Mouse (Mus musculus): ENCODE measurements around the gene Zfp426. TPM values are rescaled to one million over a fixed set of nuclear protein-coding genes. Genes with fewer than 3 reads are reported as not detected.

Zfp426 gene
- polyA plus RNA-seq, 2 experiments, result 3.4 to 7.3 TPM

GRCm38 (mm10) chr9:20466761-20467442 lies 25.6 kb downstream of the Zfp426 start:
- Histone ChIP-seq H3K4me1 (replicated peaks; ENCODE audit: control insufficient read depth in 2 of 2, insufficient read depth in 2 of 2, low read length in 1 of 2) (no peaks in the 10 kb centered on the region), H3K36me3 (replicated peaks; ENCODE audit: control insufficient read depth, insufficient read depth, low read depth) (peaks cover 18% of the 10 kb centered on the region), H3K4me3 (ENCODE audit: insufficient read depth in 1 of 2, low read depth in 2 of 2, low read length in 2 of 2) (no peak overlapping the region), H3K27me3 (ENCODE audit: control insufficient read depth, insufficient read depth, low read length) (peaks cover 3% of the 10 kb centered on the region), H3K27ac (no peak overlapping the region), H3K4me2 (ENCODE audit: low read depth) (no peak overlapping the region), H3K9me3 (ENCODE audit: control insufficient read depth, low read length) (no peaks in the 10 kb centered on the region), H3K9ac (replicated peaks) (no peak overlapping the region)
- 0 out of 2 replicates have a peak, but pooled peaks have one; percentile 39 for ATAC-seq (ENCODE audit: insufficient read depth)
- TF ChIP-seq EP300 (IDR thresholded peaks at IDR 0.05; ENCODE audit: low read depth) (no peak), CTCF (IDR thresholded peaks at IDR 0.05; ENCODE audit: low read depth) (peak; percentile 84)
- peak; percentile 48 to 54 (median 50) for DNase-seq (ENCODE audit: low read depth in 3 of 3, low spot score in 3 of 3)
- WGBS (ENCODE audit: insufficient replicate concordance), result 53% methylated on average over 7 of the region's 7 CpGs

DNA sequence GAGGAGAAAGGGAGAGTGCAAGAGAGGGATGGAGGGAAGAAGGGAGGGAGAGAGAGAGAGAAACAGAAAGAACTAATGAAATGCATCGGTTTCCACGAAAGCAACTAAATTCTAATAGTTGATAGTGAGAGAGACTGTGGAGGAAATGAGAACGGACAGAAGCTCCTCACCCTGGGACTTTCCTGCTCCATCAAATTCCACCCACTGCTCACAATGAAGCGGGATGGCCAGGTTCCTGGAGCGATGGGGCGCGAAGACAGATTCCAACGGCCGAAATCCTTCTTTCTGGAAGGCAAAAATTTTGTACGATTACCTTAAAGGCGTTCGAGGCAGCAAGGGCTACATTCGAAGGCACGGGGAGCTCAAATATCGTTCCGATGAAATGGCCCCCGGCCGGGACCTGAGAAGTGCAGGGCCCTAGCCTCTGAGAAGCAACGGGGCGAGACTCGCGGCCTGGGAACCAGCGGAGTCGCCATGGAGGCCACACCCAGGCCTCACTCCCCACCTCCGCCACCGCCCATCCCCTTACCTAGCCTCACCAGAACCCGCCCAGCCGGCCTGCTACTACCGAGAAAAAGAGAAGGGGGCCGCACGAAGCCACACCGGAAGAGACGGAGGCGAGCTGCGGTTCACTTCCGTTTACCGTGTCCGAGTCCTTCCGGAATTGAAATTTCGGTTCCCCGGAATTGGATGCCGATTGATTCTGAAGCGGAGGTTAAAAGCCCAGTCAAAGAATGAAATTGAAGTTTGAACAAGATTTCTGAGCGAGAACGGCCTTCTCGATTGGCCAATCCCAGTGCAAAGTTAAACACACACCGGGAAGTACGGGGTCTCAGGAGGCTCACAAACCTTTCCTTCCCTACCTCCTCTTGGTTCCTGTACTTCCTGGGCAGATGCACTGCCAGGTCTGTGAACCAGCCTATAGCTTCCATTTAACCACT lies 32.9 kb downstream of the Zfp426 start, which contains the start of gene Zfp26:
Zfp26 (minus strand) TSS at position 786 of the 941 bp plus-strand sequence.
- under 1% methylated on average over 48 of the region's 48 CpGs for WGBS (ENCODE audit: insufficient replicate concordance)
- Histone ChIP-seq H3K36me3 (replicated peaks; ENCODE audit: control insufficient read depth, insufficient read depth, low read depth) (peaks cover 2% of the 10 kb centered on the region), H3K27ac (peak within 1 kb of the TSS; percentile 66), H3K9ac (replicated peaks) (peak within 1 kb of the TSS; percentile 82), H3K27me3 (ENCODE audit: control insufficient read depth, insufficient read depth, low read length) (peaks cover 3% of the 10 kb centered on the region), H3K9me3 (ENCODE audit: control insufficient read depth, low read length) (no peaks in the 10 kb centered on the region), H3K4me1 (replicated peaks; ENCODE audit: control insufficient read depth in 2 of 2, insufficient read depth in 2 of 2, low read length in 1 of 2) (peaks cover 4 to 12% of the 10 kb centered on the region in 2 experiments; a peak in 3 of 4 replicates), H3K4me3 (ENCODE audit: insufficient read depth in 1 of 2, low read depth in 2 of 2, low read length in 2 of 2) (peak within 1 kb of the TSS; percentile 85 to 99), H3K4me2 (ENCODE audit: low read depth) (peak within 1 kb of the TSS; percentile 87)
- ATAC-seq (ENCODE audit: insufficient read depth), result peak; percentile 91
- DNase-seq (ENCODE audit: low read depth in 3 of 3, low spot score in 3 of 3), result peak; percentile 54 to 66 (median 62)
- no peak for TF ChIP-seq CTCF (IDR thresholded peaks at IDR 0.05; ENCODE audit: low read depth)
- no peak for TF ChIP-seq EP300 (IDR thresholded peaks at IDR 0.05; ENCODE audit: low read depth)

DNA sequence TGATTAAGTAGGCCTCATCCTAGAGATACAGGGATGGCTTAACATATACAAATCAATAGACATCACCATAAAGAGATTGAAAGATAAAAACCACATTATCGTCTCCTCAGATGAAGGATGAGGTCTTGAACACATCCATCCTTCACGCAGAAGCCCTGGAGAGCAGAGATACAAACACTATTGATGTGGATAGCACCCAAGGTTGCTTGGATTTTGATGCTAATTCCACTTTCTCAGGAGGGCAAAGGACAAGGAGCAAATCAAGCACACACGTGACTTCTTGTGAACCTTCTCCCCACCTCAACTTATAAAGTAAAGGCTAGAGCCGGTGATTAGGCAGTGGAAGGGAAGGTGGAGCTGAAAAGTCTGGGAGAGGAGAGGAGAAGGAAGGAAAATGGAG lies 38.9 kb downstream of the Zfp426 start:
- Histone ChIP-seq H3K4me2 (ENCODE audit: low read depth) (no peak overlapping the region), H3K27me3 (ENCODE audit: control insufficient read depth, insufficient read depth, low read length) (no peaks in the 10 kb centered on the region), H3K36me3 (replicated peaks; ENCODE audit: control insufficient read depth, insufficient read depth, low read depth) (peaks cover 2% of the 10 kb centered on the region), H3K4me1 (replicated peaks; ENCODE audit: control insufficient read depth in 2 of 2, insufficient read depth in 2 of 2, low read length in 1 of 2) (peaks cover 0 to 2% of the 10 kb centered on the region in 2 experiments; a peak in 2 of 4 replicates), H3K9ac (replicated peaks) (no peak overlapping the region), H3K27ac (no peak overlapping the region), H3K4me3 (ENCODE audit: insufficient read depth in 1 of 2, low read depth in 2 of 2, low read length in 2 of 2) (no peak overlapping the region), H3K9me3 (ENCODE audit: control insufficient read depth, low read length) (no peaks in the 10 kb centered on the region)
- no peak for TF ChIP-seq EP300 (IDR thresholded peaks at IDR 0.05; ENCODE audit: low read depth)
- no peak for TF ChIP-seq CTCF (IDR thresholded peaks at IDR 0.05; ENCODE audit: low read depth)
- ATAC-seq (ENCODE audit: insufficient read depth), result no peak
- 75% methylated on average over 4 of the region's 4 CpGs for WGBS (ENCODE audit: insufficient replicate concordance)
- no peak for DNase-seq (ENCODE audit: low read depth in 3 of 3, low spot score in 3 of 3)

- Histone ChIP-seq H3K27me3 (ENCODE audit: control insufficient read depth, insufficient read depth, low read length) (no peaks in the 10 kb centered on the region), H3K9me3 (ENCODE audit: control insufficient read depth, low read length) (no peaks in the 10 kb centered on the region), H3K4me2 (ENCODE audit: low read depth) (no peak overlapping the region), H3K4me1 (replicated peaks; ENCODE audit: control insufficient read depth in 2 of 2, insufficient read depth in 2 of 2, low read length in 1 of 2) (no peaks in the 10 kb centered on the region), H3K36me3 (replicated peaks; ENCODE audit: control insufficient read depth, insufficient read depth, low read depth) (no peaks in the 10 kb centered on the region; the same call in 1 of the 2 replicates), H3K9ac (replicated peaks) (no peak overlapping the region), H3K4me3 (ENCODE audit: insufficient read depth in 1 of 2, low read depth in 2 of 2, low read length in 2 of 2) (no peak overlapping the region), H3K27ac (no peak overlapping the region)
- TF ChIP-seq CTCF (IDR thresholded peaks at IDR 0.05; ENCODE audit: low read depth), result no peak
- no peak for TF ChIP-seq EP300 (IDR thresholded peaks at IDR 0.05; ENCODE audit: low read depth)
- no peak for ATAC-seq (ENCODE audit: insufficient read depth)
- 68% methylated on average over 1 of the region's 1 CpGs for WGBS (ENCODE audit: insufficient replicate concordance)
- DNase-seq (ENCODE audit: low read depth in 3 of 3, low spot score in 3 of 3), result no peak
Measured at GRCm38 (mm10) chr9:20451493-20451892, 41.1 kb downstream of the Zfp426 start.

Data from liver, embryonic 14.5 days (tissue).